Mouse (Mus musculus) intestine, embryonic 16.5 days (tissue): ENCODE results near the gene Aqp7. TPM values are rescaled to one million over a fixed set of nuclear protein-coding genes. Genes with fewer than 3 reads are reported as not detected.

Experiments used
- ATAC-seq: fragments of 200-750 bp; cut with Nextera tagmentation; 2 replicates; pipeline ENCODE4 v1.8.0; 2017; ENCODE audit warnings: moderate TSS enrichment, moderate library complexity
- H3K27ac ChIP-seq: fragments of 300-500 bp; sonication (generic); 2 replicates; pipeline ENCODE4 v1.5.1; 2014; ENCODE audit warnings: mild to moderate bottlenecking, low read length
- H3K27me3 ChIP-seq: fragments of 300-500 bp; sonication (generic); replicated peaks from 2 replicates; pipeline ENCODE4 v1.6.1; 2014; ENCODE audit warnings: low read length, control low read depth, mixed read lengths; ENCODE audit not compliant: control insufficient read depth, insufficient read depth
- H3K36me3 ChIP-seq: fragments of 300-500 bp; sonication (generic); 2 replicates; pipeline ENCODE4 v1.6.1; 2014; ENCODE audit warnings: low read length, control low read depth; ENCODE audit not compliant: control insufficient read depth, insufficient read depth
- H3K4me1 ChIP-seq: fragments of 300-500 bp; sonication (generic); 2 replicates; pipeline ENCODE4 v1.6.1; 2014; ENCODE audit warnings: low read length, control low read depth, mixed read lengths; ENCODE audit not compliant: control insufficient read depth, insufficient read depth
- H3K4me2 ChIP-seq: fragments of 300-500 bp; sonication (generic); 2 replicates; pipeline ENCODE4 v1.6.1; 2014; ENCODE audit warnings: low read depth, low read length, control low read depth
- H3K4me3 ChIP-seq: fragments of 300-500 bp; sonication (generic); 2 replicates; pipeline ENCODE4 v1.5.1; 2014; ENCODE audit warnings: mild to moderate bottlenecking, low read length
- H3K9ac ChIP-seq: fragments of 300-500 bp; sonication (generic); 2 replicates; pipeline ENCODE4 v1.6.1; 2014; ENCODE audit warnings: low read depth, low read length
- H3K9me3 ChIP-seq: fragments of 300-500 bp; sonication (generic); 2 replicates; pipeline ENCODE4 v1.6.1; 2016; ENCODE audit warnings: low read length, control low read depth; ENCODE audit not compliant: control insufficient read depth
- WGBS: fragments of 180-500 bp; shearing (Covaris S2); extraction: QIAGEN DNeasy Blood & Tissue Kit; methylation state at CpG from one replicate; pipeline ENCODE4 v1.1.7; 2014; 5-methylcytosine and 5-hydroxymethylcytosine counted together
- microRNA-seq: library from miRNA; unstranded; fragments of <30 nt; microRNA quantifications from one replicate; pipeline ENCODE4, GENCODE M21; 2016
- polyA plus RNA-seq: library from polyadenylated mRNA; unstranded; fragments of >200 nt; fragmentation: Nextera tagmentation; extraction: Ambion mirVana; gene quantifications from 2 replicates; pipeline ENCODE4 v1.2.1, GENCODE M21; 2015

The Aqp7 gene
- polyA plus RNA-seq, 1 experiment from 2014 or later, result 0.56 TPM

GRCm38 (mm10) chr4:40989633-40990032 lies 58.3 kb downstream of the Aqp7 start:
- WGBS, result 92% methylated on average over 6 of the region's 6 CpGs
- Histone ChIP-seq H3K9ac (no peak overlapping the region), H3K4me3 (no peak overlapping the region), H3K4me2 (no peak overlapping the region), H3K4me1 (no peaks in the 10 kb centered on the region), H3K36me3 (peaks cover 30% of the 10 kb centered on the region), H3K9me3 (no peaks in the 10 kb centered on the region), H3K27ac (no peak overlapping the region), H3K27me3 (no peaks in the 10 kb centered on the region)
- ATAC-seq, result no peak

DNA sequence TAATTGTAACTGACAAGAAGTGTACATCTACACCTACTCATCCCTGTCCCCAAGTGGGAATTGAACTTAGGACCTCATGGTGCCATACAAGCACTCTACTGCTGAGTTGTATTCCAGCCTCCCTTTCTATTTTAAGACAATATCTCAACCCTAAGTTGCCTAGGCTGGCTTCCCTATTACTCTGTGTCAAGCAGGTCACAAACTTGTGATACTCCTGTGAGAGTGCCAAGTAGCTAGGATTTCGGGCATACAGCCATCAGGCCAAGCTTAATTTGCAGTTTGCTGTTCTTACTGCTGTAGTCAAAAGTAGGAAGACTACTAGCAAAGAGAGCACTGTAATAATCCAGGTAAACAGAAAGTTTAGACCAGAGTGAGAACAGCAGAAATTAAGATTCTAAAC lies 64.3 kb downstream of the Aqp7 start:
- H3K4me3 ChIP-seq, result no peak overlapping the region
- H3K27ac ChIP-seq, result no peak overlapping the region
- H3K36me3 ChIP-seq, result peaks cover 6% of the 10 kb centered on the region; the same call in 1 of the 2 replicates
- H3K9ac ChIP-seq, result no peak overlapping the region
- H3K9me3 ChIP-seq, result no peaks in the 10 kb centered on the region
- H3K27me3 ChIP-seq, result no peaks in the 10 kb centered on the region
- WGBS, result 91% methylated on average over 1 of the region's 1 CpGs
- no peak for ATAC-seq
- H3K4me2 ChIP-seq, result no peak overlapping the region
- no peaks in the 10 kb centered on the region for H3K4me1 ChIP-seq

Small RNA genes within 50 kb of the gene (microRNA-seq; reads per million reads assigned to microRNA genes)
- 2.7 reads per million, percentile 6 among the genes with 10 or more reads in this experiment for gene Mir3094

Other genes with a start within 250 kb of the Aqp7 start
- gene B4galt1, start 194.1 kb downstream of the Aqp7 start, polyA plus RNA-seq, result 26.6 and 27.3 TPM in 2 replicates
- gene Spink4, start 128.1 kb downstream of the Aqp7 start, polyA plus RNA-seq, result 539 and 560 TPM in 2 replicates
- gene Bag1, start 99.8 kb downstream of the Aqp7 start, polyA plus RNA-seq, result 142 and 152 TPM in 2 replicates
- 103 and 104 TPM in 2 replicates for gene Chmp5, start 99.7 kb downstream of the Aqp7 start, polyA plus RNA-seq
- 69.1 and 70.5 TPM in 2 replicates for gene Nfx1, start 77.2 kb downstream of the Aqp7 start, polyA plus RNA-seq
- 4.4 and 4.5 TPM in 2 replicates for gene Aqp3, start 50.0 kb upstream of the Aqp7 start, polyA plus RNA-seq
- gene Nol6, start 76.3 kb upstream of the Aqp7 start, polyA plus RNA-seq, result 20.0 and 21.8 TPM in 2 replicates
- gene Ube2r2, start 87.6 kb upstream of the Aqp7 start, polyA plus RNA-seq, result 53.5 and 65.4 TPM in 2 replicates
- gene Ubap2, start 227.0 kb upstream of the Aqp7 start, polyA plus RNA-seq, result 41.0 and 44.3 TPM in 2 replicates